Mouse (Mus musculus) macrophage (primary cell): Measurements from ENCODE around the gene Ngfr. TPM values are rescaled to one million over a fixed set of nuclear protein-coding genes. Genes with fewer than 3 reads are reported as not detected.
"Not testable (repeated sequence)": the region's sequence is repeated elsewhere in the genome, so short reads cannot be mapped to it uniquely, and the experiment has no call there.

Source experiments
- H3K27ac ChIP-seq: fragments of 350-480 bp; formaldehyde crosslinking; 2 replicates; pipeline ENCODE4 v1.9.0; 2021
- H3K36me3 ChIP-seq: fragments of 350-480 bp; formaldehyde crosslinking; 2 replicates; pipeline ENCODE4 v1.9.0; 2021; ENCODE audit errors: inconsistent target
- H3K4me3 ChIP-seq: fragments of 350-480 bp; formaldehyde crosslinking; 2 replicates; pipeline ENCODE4 v1.9.0; 2021; ENCODE audit errors: inconsistent target
- H3K79me2 ChIP-seq: fragments of 350-480 bp; formaldehyde crosslinking; 2 replicates; pipeline ENCODE4 v1.9.0; 2021; ENCODE audit errors: inconsistent target
- WGBS: methylation state at CpG from one replicate; pipeline ENCODE4 v1.1.7; 2026; ENCODE audit warnings: inconsistent platforms; ENCODE audit not compliant: missing documents; 5-methylcytosine and 5-hydroxymethylcytosine counted together
- polyA plus RNA-seq: library from polyadenylated mRNA; stranded (reverse); fragments of 250-400 nt; gene quantifications from 3 replicates; pipeline ENCODE4 v1.2.4, GENCODE M21; 2018; ENCODE audit warnings: inconsistent platforms

The Ngfr gene
- polyA plus RNA-seq, 1 experiment from 2014 or later, result 0.20 TPM

DNA sequence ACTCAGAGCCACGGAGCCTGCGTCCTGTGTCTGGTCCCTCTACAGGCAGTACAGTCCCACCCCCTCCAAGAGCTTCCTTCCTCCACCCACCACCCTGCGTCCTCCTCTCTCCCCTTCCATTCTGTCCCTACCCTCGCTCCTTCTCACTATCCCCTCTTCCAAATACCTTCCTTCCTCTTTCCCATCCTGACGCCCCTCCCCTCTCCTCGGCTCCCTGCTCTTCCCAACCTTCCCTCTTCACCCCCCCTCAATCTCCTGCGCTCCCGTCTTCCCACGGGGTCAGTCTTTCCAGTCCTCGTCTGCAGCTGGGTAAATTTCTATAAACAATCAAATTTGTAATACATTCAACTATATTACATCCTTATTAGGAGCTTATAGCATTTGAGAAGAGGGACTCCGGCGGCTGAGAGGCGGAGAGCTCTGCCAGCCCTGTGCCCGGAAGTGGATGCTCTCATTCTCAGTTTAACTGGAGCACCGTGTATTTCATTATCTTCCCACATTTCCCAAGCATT, 22.9 kb upstream of the Ngfr start:
- Histone ChIP-seq H3K27ac (no peak overlapping the region), H3K79me2 (no peaks in the 10 kb centered on the region), H3K36me3 (no peaks in the 10 kb centered on the region), H3K4me3 (no peak overlapping the region)
- 41% methylated on average over 15 of the region's 15 CpGs for WGBS

GRCm38 (mm10) chr11:95609924-95610323, 22.4 kb upstream of the Ngfr start:
- WGBS, result 37% methylated on average over 8 of the region's 8 CpGs
- Histone ChIP-seq H3K36me3 (no peaks in the 10 kb centered on the region), H3K27ac (no peak overlapping the region), H3K4me3 (no peak overlapping the region), H3K79me2 (no peaks in the 10 kb centered on the region)

- not testable (repeated sequence) for H3K36me3 ChIP-seq, H3K79me2 ChIP-seq, H3K27ac ChIP-seq, H3K4me3 ChIP-seq
- 100% methylated on average over 1 of the region's 5 CpGs for WGBS
Observed at GRCm38 (mm10) chr11:95607286-95607685, 19.8 kb upstream of the Ngfr start.

DNA sequence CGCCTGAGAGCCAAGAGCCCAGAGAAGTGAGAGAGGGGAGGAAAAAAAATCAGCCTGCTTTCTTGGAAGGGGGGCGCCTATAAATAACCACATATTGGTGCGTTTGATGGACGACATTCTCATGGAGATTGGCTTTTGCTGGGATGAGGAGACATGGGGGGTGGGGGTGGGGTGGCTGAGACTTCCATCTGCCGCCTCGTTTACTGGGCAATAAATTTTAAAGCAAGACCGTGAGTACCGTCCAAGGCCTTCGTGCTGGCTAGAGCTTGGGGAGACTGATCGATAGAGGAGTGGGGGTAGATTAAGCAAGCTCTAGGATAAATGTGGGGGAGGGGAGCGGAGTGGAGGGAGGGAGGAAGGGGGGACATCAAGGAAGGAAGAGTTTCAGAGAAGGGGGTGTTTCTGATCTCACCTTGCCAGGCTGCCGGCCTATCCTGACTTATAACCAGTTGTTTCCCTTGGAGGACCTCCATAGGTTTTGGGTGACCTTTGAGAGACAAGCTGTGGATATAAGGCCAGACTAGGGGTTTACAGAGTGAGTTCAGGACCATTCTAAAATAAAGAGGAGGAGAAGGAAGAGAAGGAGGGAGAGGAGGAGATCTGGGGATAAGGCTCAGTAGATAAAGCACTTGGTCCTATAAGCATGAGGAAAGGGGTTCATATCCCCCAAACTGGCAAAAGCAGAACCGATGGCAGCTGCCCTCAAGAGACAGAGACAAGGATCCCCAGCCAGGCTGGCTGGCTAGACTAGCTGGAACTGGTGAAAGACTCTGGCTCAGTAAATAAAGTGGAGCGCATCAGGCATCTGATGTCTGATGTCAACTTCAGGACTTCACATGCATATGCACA, 10.9 kb upstream of the Ngfr start:
- H3K27ac ChIP-seq, result no peak overlapping the region
- WGBS, result 80% methylated on average over 14 of the region's 14 CpGs
- no peak overlapping the region for H3K4me3 ChIP-seq
- H3K36me3 ChIP-seq, result no peaks in the 10 kb centered on the region
- no peaks in the 10 kb centered on the region for H3K79me2 ChIP-seq

- Histone ChIP-seq H3K36me3 (no peaks in the 10 kb centered on the region), H3K27ac (no peak overlapping the region), H3K79me2 (no peaks in the 10 kb centered on the region), H3K4me3 (no peak overlapping the region)
- 48% methylated on average over 13 of the region's 13 CpGs for WGBS
Observed at GRCm38 (mm10) chr11:95597741-95598140, 10.2 kb upstream of the Ngfr start.

GRCm38 (mm10) chr11:95596704-95597103, 9.2 kb upstream of the Ngfr start:
- Histone ChIP-seq H3K4me3 (no peak overlapping the region), H3K79me2 (no peaks in the 10 kb centered on the region), H3K36me3 (no peaks in the 10 kb centered on the region), H3K27ac (no peak overlapping the region)
- 44% methylated on average over 11 of the region's 11 CpGs for WGBS

- Histone ChIP-seq H3K27ac (no peak overlapping the region), H3K36me3 (no peaks in the 10 kb centered on the region), H3K79me2 (no peaks in the 10 kb centered on the region), H3K4me3 (no peak overlapping the region)
- 65% methylated on average over 5 of the region's 5 CpGs for WGBS
Observed at GRCm38 (mm10) chr11:95596150-95596515, 8.6 kb upstream of the Ngfr start.

GRCm38 (mm10) chr11:95595438-95596149, 8.1 kb upstream of the Ngfr start:
- Histone ChIP-seq H3K79me2 (no peaks in the 10 kb centered on the region), H3K4me3 (no peak overlapping the region), H3K36me3 (no peaks in the 10 kb centered on the region), H3K27ac (no peak overlapping the region)
- WGBS, result 23% methylated on average over 10 of the region's 10 CpGs

DNA sequence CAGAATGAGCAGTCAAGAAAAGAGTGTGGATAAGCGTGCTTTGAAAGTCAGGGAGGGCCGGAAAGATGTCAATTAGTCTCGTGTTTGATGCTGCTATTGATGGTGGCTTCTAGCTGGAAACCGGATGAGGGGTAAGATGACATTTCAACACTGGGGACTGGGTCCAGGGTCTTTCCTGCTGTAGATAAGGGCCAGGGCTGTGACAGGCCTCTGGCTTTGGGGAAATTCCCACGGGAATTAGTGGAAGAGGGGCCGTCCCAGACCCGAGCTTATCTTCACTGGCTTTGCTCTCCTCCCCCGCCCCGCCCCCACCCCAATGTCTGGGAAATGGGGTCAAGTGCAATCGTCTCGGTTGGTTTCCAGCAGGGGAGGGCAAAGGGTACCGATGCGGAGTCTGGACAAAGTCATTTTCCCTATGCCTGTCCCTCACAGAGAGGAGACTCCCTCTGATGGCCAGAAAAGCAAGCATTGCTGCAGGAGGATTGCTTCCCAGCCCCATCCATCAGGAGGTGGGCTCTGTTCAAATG, 7.2 kb upstream of the Ngfr start:
- Histone ChIP-seq H3K4me3 (no peak overlapping the region), H3K27ac (no peak overlapping the region), H3K36me3 (no peaks in the 10 kb centered on the region), H3K79me2 (no peaks in the 10 kb centered on the region)
- WGBS, result 80% methylated on average over 10 of the region's 13 CpGs

GRCm38 (mm10) chr11:95593501-95593900, 6.0 kb upstream of the Ngfr start:
- Histone ChIP-seq H3K36me3 (no peaks in the 10 kb centered on the region), H3K79me2 (no peaks in the 10 kb centered on the region), H3K27ac (no peak overlapping the region), H3K4me3 (no peak overlapping the region)
- 85% methylated on average over 5 of the region's 5 CpGs for WGBS

GRCm38 (mm10) chr11:95592691-95593090, 5.2 kb upstream of the Ngfr start:
- H3K4me3 ChIP-seq, result no peak overlapping the region
- no peaks in the 10 kb centered on the region for H3K36me3 ChIP-seq
- H3K79me2 ChIP-seq, result no peaks in the 10 kb centered on the region
- 0% methylated on average over 1 of the region's 1 CpGs for WGBS
- no peak overlapping the region for H3K27ac ChIP-seq

DNA sequence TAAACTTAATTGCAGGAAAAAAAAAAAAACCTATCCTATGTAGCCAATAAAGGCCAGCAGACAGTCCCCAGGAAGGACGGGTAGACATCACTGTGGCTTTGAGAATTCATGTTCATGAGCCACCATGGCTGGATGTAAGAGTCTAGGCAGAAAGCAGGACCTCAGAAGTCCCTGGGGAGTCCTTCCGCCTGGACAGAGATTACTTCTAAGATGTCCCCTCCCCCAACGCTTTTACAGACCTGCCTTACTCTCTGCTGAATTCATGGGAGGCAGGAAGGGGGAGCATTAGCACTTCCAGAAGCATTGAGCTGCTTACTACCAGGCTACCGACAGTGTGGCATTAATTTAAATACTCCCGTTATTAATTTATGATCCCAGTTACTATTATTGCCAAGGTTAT, 1.7 kb upstream of the Ngfr start:
- Histone ChIP-seq H3K4me3 (no peak overlapping the region), H3K79me2 (no peaks in the 10 kb centered on the region), H3K36me3 (no peaks in the 10 kb centered on the region), H3K27ac (no peak overlapping the region)
- WGBS, result 64% methylated on average over 5 of the region's 5 CpGs

- no peak overlapping the region for H3K27ac ChIP-seq
- H3K79me2 ChIP-seq, result no peaks in the 10 kb centered on the region
- no peaks in the 10 kb centered on the region for H3K36me3 ChIP-seq
- 4% methylated on average over 27 of the region's 27 CpGs for WGBS
- no peak overlapping the region for H3K4me3 ChIP-seq
Observed at GRCm38 (mm10) chr11:95586751-95587422, 648 bp downstream of the Ngfr start.

DNA sequence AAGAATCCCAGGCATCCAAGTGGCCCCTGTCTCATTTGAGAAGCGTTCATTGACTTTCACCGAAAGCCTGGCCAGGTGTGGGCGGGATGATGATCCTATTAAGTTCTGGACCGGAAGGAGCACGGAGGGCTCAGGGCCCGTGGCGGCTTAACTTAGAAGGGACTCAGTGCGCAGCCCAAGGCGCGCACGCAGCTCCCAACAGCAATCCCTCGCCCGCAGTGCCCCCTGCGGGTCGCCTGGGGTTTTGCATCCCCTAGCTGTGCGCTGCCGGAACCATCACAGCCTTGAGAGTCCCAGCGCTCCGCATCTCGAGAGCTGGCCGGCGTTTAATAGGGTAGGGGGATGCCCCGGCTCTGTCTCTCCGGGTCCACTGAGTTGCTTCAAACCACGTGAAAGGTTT, 1.4 kb downstream of the Ngfr start:
- Histone ChIP-seq H3K79me2 (no peaks in the 10 kb centered on the region), H3K4me3 (no peak overlapping the region), H3K27ac (no peak overlapping the region), H3K36me3 (no peaks in the 10 kb centered on the region)
- under 1% methylated on average over 25 of the region's 25 CpGs for WGBS
